Mouse (Mus musculus): ENCODE measurements around the gene Lalba. TPM values are rescaled to one million over a fixed set of nuclear protein-coding genes. Genes with fewer than 3 reads are reported as not detected.
A peak's percentile ranks its signal among the peaks of the same experiment; 100 is the strongest.

The Lalba gene
- polyA plus RNA-seq, 1 experiment: not detected

DNA sequence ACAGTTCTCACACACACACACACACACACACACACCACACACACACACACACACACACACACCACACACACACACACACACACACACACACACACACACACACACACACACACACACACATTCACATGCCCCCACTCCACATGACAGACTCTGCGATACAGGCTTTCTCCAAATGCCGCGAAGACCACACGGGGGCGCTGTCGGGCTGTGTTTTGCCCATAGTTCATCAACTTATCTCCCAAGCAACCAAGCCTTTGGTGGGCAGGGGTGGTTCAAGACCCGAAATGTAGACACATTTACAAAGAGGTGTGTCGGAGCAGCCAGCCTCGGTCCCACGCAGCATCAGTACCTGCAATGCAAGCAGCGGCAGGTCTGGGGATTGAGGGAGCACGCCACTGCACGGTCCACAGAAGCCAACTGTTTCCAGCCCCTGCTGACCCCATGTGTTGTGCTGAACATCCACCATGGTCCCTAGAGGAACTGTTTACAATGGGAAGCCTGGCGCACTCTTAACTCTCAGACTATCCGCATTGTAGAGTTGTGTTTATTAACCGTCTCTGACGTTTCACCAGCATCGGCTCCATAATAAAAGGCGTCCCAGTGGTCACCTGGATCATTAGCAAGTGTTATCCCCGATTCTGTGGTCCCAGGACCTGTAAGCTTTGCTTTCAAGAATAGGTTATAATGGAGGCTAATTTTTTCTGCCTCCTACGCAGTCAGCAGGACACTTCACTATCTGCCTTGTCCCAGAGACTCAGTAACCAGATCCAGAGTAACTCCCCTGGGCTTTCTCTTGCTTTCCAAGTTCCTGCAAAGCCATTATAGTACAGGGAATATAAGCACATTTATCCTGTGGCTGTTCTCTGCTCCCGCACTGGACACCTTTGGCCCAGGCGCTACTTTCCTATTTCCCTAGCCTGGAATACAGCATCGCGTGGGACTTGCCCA, 28.2 kb upstream of the Lalba start:
- Histone ChIP-seq H3K4me1 (ENCODE audit: control insufficient read depth, insufficient read depth, low read length) (peaks cover 3% of the 10 kb centered on the region; the same call in 1 of the 2 replicates), H3K27me3 (replicated peaks; ENCODE audit: control insufficient read depth, insufficient read depth, low read length) (no peaks in the 10 kb centered on the region), H3K27ac (ENCODE audit: insufficient read depth, low read depth, low read length) (no peak overlapping the region), H3K36me3 (ENCODE audit: control insufficient read depth, insufficient read depth, low read length) (no peaks in the 10 kb centered on the region), H3K4me3 (ENCODE audit: insufficient read depth, low read depth, low read length) (peak overlapping the region; percentile 25; the same call in 1 of the 2 replicates)
- TF ChIP-seq POLR2A (IDR thresholded peaks at IDR 0.05; ENCODE audit: low read depth, low read length): no peak
- peak; percentile 79 for TF ChIP-seq CTCF (conservative IDR thresholded peaks at IDR 0.05; ENCODE audit: insufficient read depth, insufficient read length, low read depth, low read length)
- peak; percentile 72 for DNase-seq
- WGBS: 26% methylated on average over 25 of the region's 25 CpGs

DNA sequence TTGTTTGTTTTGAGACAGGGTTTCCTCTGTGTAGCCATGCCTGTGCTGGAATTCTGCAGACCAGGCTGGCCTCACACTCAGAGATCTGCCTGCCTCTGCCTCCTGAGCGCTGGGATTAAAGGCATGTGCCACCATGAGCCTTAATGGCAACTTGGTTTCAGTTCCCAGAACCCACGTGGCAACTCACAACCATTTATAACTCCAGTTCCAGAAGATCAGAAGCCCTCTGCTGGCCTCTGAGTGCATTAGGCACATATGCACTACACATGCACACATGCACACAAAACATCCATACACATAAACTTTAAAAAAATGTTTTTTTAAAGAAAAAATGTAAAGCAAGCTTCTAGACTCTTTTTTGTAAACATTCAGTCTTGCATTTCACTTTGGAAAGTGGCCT, 26.9 kb upstream of the Lalba start:
- Histone ChIP-seq H3K4me1 (ENCODE audit: control insufficient read depth, insufficient read depth, low read length) (peaks cover 3% of the 10 kb centered on the region; the same call in 1 of the 2 replicates), H3K27me3 (replicated peaks; ENCODE audit: control insufficient read depth, insufficient read depth, low read length) (no peaks in the 10 kb centered on the region), H3K36me3 (ENCODE audit: control insufficient read depth, insufficient read depth, low read length) (no peaks in the 10 kb centered on the region), H3K27ac (ENCODE audit: insufficient read depth, low read depth, low read length) (no peak overlapping the region), H3K4me3 (ENCODE audit: insufficient read depth, low read depth, low read length) (no peak overlapping the region)
- TF ChIP-seq CTCF (conservative IDR thresholded peaks at IDR 0.05; ENCODE audit: insufficient read depth, insufficient read length, low read depth, low read length) (no peak), POLR2A (IDR thresholded peaks at IDR 0.05; ENCODE audit: low read depth, low read length) (no peak)
- WGBS: 48% methylated on average over 2 of the region's 2 CpGs
- DNase-seq: no peak

DNA sequence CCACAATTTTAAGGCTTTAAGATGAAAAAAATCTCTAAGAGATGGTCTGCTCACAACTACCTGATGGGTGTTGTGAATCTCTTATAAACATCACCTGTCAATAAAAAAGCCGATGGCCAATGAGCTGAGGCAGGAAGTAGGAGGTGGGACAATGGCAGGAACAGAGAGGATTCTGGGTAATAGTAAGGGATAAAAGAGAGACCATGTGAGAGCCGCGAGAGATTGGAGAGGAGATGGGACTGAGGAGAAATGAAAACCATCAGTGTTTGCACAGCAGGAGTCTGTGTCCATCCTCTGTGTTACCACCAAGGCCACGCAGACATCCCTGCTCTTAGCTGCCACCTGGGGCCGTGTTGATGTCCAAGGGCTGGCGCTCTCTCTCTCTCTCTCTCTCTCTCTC, 24.8 kb upstream of the Lalba start:
- H3K27ac ChIP-seq (ENCODE audit: insufficient read depth, low read depth, low read length): no peak overlapping the region
- H3K27me3 ChIP-seq (replicated peaks; ENCODE audit: control insufficient read depth, insufficient read depth, low read length): no peaks in the 10 kb centered on the region
- no peak for DNase-seq
- H3K4me1 ChIP-seq (ENCODE audit: control insufficient read depth, insufficient read depth, low read length): peaks cover 3% of the 10 kb centered on the region; the same call in 1 of the 2 replicates
- 93% methylated on average over 6 of the region's 6 CpGs for WGBS
- H3K4me3 ChIP-seq (ENCODE audit: insufficient read depth, low read depth, low read length): no peak overlapping the region
- no peaks in the 10 kb centered on the region for H3K36me3 ChIP-seq (ENCODE audit: control insufficient read depth, insufficient read depth, low read length)
- no peak for TF ChIP-seq CTCF (conservative IDR thresholded peaks at IDR 0.05; ENCODE audit: insufficient read depth, insufficient read length, low read depth, low read length)
- TF ChIP-seq POLR2A (IDR thresholded peaks at IDR 0.05; ENCODE audit: low read depth, low read length): no peak

DNA sequence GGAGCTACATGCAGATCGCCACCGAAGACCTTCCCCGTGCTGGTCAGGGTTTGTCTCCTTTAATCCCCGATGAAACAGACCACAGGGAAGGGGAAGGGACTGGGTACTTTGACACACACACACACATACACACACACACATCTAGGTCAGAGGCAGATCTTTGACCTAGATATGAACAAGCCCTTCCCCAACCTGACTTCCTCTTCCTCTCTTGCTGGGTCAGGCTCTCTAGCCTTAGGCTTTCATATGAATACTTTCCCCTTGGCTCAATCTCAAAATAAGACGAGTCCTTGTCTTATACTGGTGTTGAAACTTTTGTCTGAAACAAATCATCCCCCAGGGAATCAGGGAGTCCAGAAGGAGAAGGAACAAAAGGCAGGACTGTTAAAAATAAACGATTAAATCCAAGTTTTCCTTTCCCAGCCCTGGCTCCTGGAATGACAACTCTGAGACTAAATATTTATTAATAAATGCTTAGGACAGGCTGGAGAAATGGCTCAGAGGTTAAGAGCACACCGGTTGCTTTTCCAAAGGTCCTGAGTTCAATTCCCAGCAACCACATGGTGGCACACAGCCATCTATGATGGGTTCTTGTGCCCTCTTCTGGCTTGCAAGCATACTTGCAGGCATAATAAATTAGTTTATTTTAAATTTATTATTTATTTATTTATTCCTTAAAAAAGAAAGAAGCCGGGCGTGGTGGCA, 23.9 kb upstream of the Lalba start:
- 60% methylated on average over 9 of the region's 9 CpGs for WGBS
- DNase-seq: peak; percentile 68
- no peaks in the 10 kb centered on the region for H3K36me3 ChIP-seq (ENCODE audit: control insufficient read depth, insufficient read depth, low read length)
- no peaks in the 10 kb centered on the region for H3K27me3 ChIP-seq (replicated peaks; ENCODE audit: control insufficient read depth, insufficient read depth, low read length)
- H3K4me3 ChIP-seq (ENCODE audit: insufficient read depth, low read depth, low read length): no peak overlapping the region
- no peak overlapping the region for H3K27ac ChIP-seq (ENCODE audit: insufficient read depth, low read depth, low read length)
- peaks cover 3% of the 10 kb centered on the region; the same call in 1 of the 2 replicates for H3K4me1 ChIP-seq (ENCODE audit: control insufficient read depth, insufficient read depth, low read length)
- TF ChIP-seq POLR2A (IDR thresholded peaks at IDR 0.05; ENCODE audit: low read depth, low read length): no peak
- TF ChIP-seq CTCF (conservative IDR thresholded peaks at IDR 0.05; ENCODE audit: insufficient read depth, insufficient read length, low read depth, low read length): no peak

DNA sequence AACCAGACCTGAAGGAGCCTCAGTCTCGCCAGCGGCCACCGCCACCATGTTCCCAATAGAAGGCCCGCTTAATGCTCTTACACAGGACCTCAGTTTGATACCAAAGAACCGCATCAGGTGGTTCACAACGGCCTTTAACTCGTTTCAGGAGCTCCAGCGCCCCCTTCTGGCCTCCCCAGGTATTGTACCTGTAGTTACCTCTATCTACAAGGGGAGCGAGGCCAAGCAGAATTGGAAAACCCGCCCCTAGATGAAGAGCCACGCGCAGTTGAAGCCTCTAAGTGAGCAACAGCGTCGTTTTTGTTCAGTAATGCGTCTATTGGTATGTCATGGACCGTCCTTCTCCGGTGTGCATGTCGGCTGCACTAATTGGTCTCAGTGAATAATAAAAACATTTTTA, 22.0 kb upstream of the Lalba start:
- Histone ChIP-seq H3K36me3 (ENCODE audit: control insufficient read depth, insufficient read depth, low read length) (no peaks in the 10 kb centered on the region), H3K27me3 (replicated peaks; ENCODE audit: control insufficient read depth, insufficient read depth, low read length) (no peaks in the 10 kb centered on the region), H3K4me1 (ENCODE audit: control insufficient read depth, insufficient read depth, low read length) (no peaks in the 10 kb centered on the region), H3K4me3 (ENCODE audit: insufficient read depth, low read depth, low read length) (no peak overlapping the region), H3K27ac (ENCODE audit: insufficient read depth, low read depth, low read length) (no peak overlapping the region)
- WGBS: 13% methylated on average over 18 of the region's 18 CpGs
- TF ChIP-seq POLR2A (IDR thresholded peaks at IDR 0.05; ENCODE audit: low read depth, low read length) (no peak), CTCF (conservative IDR thresholded peaks at IDR 0.05; ENCODE audit: insufficient read depth, insufficient read length, low read depth, low read length) (peak; percentile 64)
- peak; percentile 56 for DNase-seq

DNA sequence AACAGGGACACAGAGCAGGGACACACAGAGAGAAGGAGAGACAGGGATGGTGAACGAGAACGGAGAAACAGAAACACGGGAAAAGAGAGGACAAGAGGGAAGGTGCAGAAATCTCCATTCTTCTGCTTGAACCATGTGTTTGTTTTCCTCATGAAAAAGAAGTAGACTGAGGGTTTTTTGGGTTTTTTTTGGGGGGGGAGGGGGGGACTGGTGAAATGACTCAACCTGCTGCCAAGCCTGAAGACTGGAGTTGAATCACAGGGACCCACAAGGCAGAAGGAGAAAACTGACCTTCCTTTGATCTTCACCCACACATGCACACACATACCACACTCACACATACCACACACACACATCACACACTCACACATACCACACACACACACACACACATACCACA, 20.8 kb upstream of the Lalba start:
- H3K27me3 ChIP-seq (replicated peaks; ENCODE audit: control insufficient read depth, insufficient read depth, low read length): no peaks in the 10 kb centered on the region
- 88% methylated on average over 3 of the region's 3 CpGs for WGBS

DNA sequence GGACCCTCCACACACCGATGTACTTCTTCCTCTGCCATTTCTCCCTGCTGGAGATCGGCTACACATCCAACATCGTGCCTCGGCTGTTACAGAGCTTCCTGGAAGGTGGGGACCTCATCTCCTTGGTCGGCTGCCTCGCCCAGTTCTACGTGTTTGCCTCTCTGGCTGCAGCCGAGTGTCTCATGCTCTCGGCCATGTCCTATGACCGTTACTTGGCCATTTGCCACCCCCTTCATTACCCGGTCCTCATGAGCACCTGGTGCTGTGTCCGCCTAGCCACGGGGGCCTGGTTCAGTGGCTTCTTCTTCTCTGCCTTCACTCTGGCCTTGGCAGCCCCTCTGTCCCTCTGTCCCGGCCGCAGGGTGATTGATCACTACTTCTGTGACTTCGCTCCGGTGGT, 15.1 kb upstream of the Lalba start:
- TF ChIP-seq CTCF (conservative IDR thresholded peaks at IDR 0.05; ENCODE audit: insufficient read depth, insufficient read length, low read depth, low read length) (no peak), POLR2A (IDR thresholded peaks at IDR 0.05; ENCODE audit: low read depth, low read length) (no peak)
- Histone ChIP-seq H3K27ac (ENCODE audit: insufficient read depth, low read depth, low read length) (no peak overlapping the region), H3K4me1 (ENCODE audit: control insufficient read depth, insufficient read depth, low read length) (no peaks in the 10 kb centered on the region), H3K36me3 (ENCODE audit: control insufficient read depth, insufficient read depth, low read length) (no peaks in the 10 kb centered on the region), H3K4me3 (ENCODE audit: insufficient read depth, low read depth, low read length) (no peak overlapping the region), H3K27me3 (replicated peaks; ENCODE audit: control insufficient read depth, insufficient read depth, low read length) (no peaks in the 10 kb centered on the region)
- 85% methylated on average over 17 of the region's 17 CpGs for WGBS
- no peak for DNase-seq

More for the DNA sequence above, 20.8 kb upstream of the Lalba start:
- no peak overlapping the region for H3K27ac ChIP-seq (ENCODE audit: insufficient read depth, low read depth, low read length)
- H3K4me3 ChIP-seq (ENCODE audit: insufficient read depth, low read depth, low read length): no peak overlapping the region
- TF ChIP-seq CTCF (conservative IDR thresholded peaks at IDR 0.05; ENCODE audit: insufficient read depth, insufficient read length, low read depth, low read length): no peak
- TF ChIP-seq POLR2A (IDR thresholded peaks at IDR 0.05; ENCODE audit: low read depth, low read length): no peak
- no peak for DNase-seq
- no peaks in the 10 kb centered on the region for H3K36me3 ChIP-seq (ENCODE audit: control insufficient read depth, insufficient read depth, low read length)
- H3K4me1 ChIP-seq (ENCODE audit: control insufficient read depth, insufficient read depth, low read length): no peaks in the 10 kb centered on the region

Measured in kidney, adult 2 months (tissue).